Mouse (Mus musculus) intestine, embryonic 14.5 days (tissue): Measurements from ENCODE around the gene Capg. TPM values are rescaled to one million over a fixed set of nuclear protein-coding genes. Genes with fewer than 3 reads are reported as not detected.

Source experiments
- ATAC-seq: fragments of 200-750 bp; cut with Nextera tagmentation; replicated peaks from 2 replicates; pipeline ENCODE4 v1.8.0; 2017; ENCODE audit warnings: low read depth, moderate number of reproducible peaks, moderate TSS enrichment, moderate library complexity; ENCODE audit not compliant: low FRiP score, low TSS enrichment
- DNase-seq: peaks from one replicate; pipeline ENCODE4 v3.0.0-alpha.2; 2018; ENCODE audit warnings: low spot score
- H3K27ac ChIP-seq: fragments of 300-500 bp; sonication (generic); 2 replicates; pipeline ENCODE4 v1.5.1; 2014; ENCODE audit warnings: low read depth, mild to moderate bottlenecking, control low read depth
- H3K27me3 ChIP-seq: fragments of 300-500 bp; sonication (generic); replicated peaks from 2 replicates; pipeline ENCODE4 v1.6.1; 2014; ENCODE audit warnings: low read length, control low read depth; ENCODE audit not compliant: control insufficient read depth, insufficient read depth
- H3K36me3 ChIP-seq: fragments of 300-500 bp; sonication (generic); 2 replicates; pipeline ENCODE4 v1.6.1; 2014; ENCODE audit warnings: low read length, control low read depth; ENCODE audit not compliant: control insufficient read depth, insufficient read depth
- H3K4me1 ChIP-seq: fragments of 300-500 bp; sonication (generic); replicated peaks from 2 replicates; pipeline ENCODE4 v1.6.1; 2014; ENCODE audit warnings: low read length, control low read depth, mixed read lengths; ENCODE audit not compliant: control insufficient read depth, insufficient read depth
- H3K4me2 ChIP-seq: fragments of 300-500 bp; sonication (generic); 2 replicates; pipeline ENCODE4 v1.6.1; 2014; ENCODE audit warnings: low read length
- H3K4me3 ChIP-seq: fragments of 300-500 bp; sonication (generic); 2 replicates; pipeline ENCODE4 v1.5.1; 2014; ENCODE audit warnings: low read depth, low read length, control low read depth, mixed read lengths
- H3K9ac ChIP-seq: fragments of 300-500 bp; sonication (generic); 2 replicates; pipeline ENCODE4 v1.6.1; 2014; ENCODE audit warnings: mild to moderate bottlenecking, low read length
- H3K9me3 ChIP-seq: fragments of 300-500 bp; sonication (generic); 2 replicates; pipeline ENCODE4 v1.6.1; 2016; ENCODE audit warnings: low read length, control low read depth; ENCODE audit not compliant: control insufficient read depth
- WGBS: fragments of 180-500 bp; shearing (Covaris S2); extraction: QIAGEN DNeasy Blood & Tissue Kit; methylation state at CpG from one replicate; pipeline ENCODE4 v1.1.7; 2014; 5-methylcytosine and 5-hydroxymethylcytosine counted together
- polyA plus RNA-seq: library from polyadenylated mRNA; unstranded; fragments of >200 nt; fragmentation: Nextera tagmentation; extraction: Ambion mirVana; gene quantifications from 2 replicates; pipeline ENCODE4 v1.2.1, GENCODE M21; 2014

The Capg gene
- polyA plus RNA-seq, 1 experiment from 2014 or later = 36.7 TPM

DNA sequence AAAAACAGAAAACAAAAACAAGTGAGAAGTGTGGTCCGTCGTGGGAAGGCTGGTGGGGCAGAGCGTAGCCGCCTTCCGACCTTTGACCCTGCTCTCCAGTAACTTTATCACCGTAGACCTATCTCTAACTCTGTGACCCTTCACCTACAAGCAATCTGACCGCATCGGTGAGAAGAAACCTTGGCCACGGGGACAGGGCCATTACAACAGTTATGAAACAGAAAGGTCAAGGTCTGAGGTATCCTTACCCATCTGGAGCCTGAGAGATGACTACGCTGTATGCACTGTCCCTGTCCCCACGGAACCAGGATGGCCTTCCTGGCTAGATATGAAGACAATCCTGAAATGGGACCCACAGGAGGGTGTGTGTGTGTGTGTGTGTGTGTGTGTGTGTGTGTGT lies 40.0 kb downstream of the Capg start:
- H3K27ac ChIP-seq = no peak overlapping the region
- 75% methylated on average over 11 of the region's 11 CpGs for WGBS
- ATAC-seq = no peak

DNA sequence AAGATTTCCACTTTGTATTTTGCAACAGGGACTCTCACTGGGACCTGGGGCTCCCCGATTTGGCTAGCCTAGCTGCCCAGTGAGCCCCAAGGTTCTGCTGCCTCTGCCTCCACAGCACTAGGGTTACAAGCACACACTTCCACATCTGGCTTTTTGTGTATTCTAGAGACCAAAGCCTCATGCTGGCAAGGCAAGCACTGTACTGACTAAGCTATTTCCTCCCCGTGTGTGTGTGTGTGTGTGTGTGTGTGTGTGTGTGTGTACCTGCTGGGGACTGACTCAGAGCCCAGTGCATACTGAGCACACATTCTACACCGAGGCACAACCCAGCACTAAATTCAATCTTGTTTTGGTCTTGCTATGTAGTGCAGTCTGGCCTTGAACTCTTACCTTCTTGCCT lies 42.5 kb downstream of the Capg start:
- Histone ChIP-seq H3K9me3 (no peaks in the 10 kb centered on the region), H3K9ac (no peak overlapping the region), H3K27ac (no peak overlapping the region), H3K36me3 (peaks cover 3% of the 10 kb centered on the region; the same call in 1 of the 2 replicates), H3K4me1 (no peaks in the 10 kb centered on the region), H3K4me3 (no peak overlapping the region), H3K4me2 (no peak overlapping the region), H3K27me3 (no peaks in the 10 kb centered on the region)
- ATAC-seq (no peak), DNase-seq (no peak)
- WGBS = 68% methylated on average over 3 of the region's 3 CpGs

More for the DNA sequence above, 40.0 kb downstream of the Capg start:
- H3K4me2 ChIP-seq = no peak overlapping the region
- H3K36me3 ChIP-seq = peaks cover 3% of the 10 kb centered on the region; the same call in 1 of the 2 replicates
- DNase-seq = no peak
- no peaks in the 10 kb centered on the region for H3K9me3 ChIP-seq
- H3K4me3 ChIP-seq = no peak overlapping the region
- H3K4me1 ChIP-seq = no peaks in the 10 kb centered on the region
- H3K9ac ChIP-seq = no peak overlapping the region
- no peaks in the 10 kb centered on the region for H3K27me3 ChIP-seq

DNA sequence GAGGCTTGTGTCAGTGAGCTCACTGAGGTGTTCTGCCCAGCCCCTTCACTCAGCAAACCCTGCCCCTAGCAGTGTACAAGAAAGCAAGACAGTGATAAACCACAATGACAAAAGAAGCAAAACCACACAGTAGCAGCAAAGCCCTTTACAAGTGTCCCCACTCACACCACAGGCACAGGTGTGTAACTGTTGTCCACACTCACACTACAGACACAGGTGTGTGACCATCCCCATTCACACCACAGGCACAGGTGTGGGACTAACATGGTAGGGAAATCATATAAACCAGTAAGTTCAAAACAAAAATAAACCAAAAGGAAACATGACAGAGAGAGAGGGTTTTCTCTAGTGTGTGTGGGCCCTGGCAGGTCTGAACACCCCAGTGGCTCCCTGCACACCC lies 44.1 kb downstream of the Capg start:
- Histone ChIP-seq H3K27ac (no peak overlapping the region), H3K9ac (no peak overlapping the region), H3K27me3 (no peaks in the 10 kb centered on the region), H3K36me3 (peaks cover 3% of the 10 kb centered on the region; the same call in 1 of the 2 replicates), H3K4me1 (no peaks in the 10 kb centered on the region), H3K9me3 (no peaks in the 10 kb centered on the region), H3K4me2 (no peak overlapping the region), H3K4me3 (no peak overlapping the region)
- DNase-seq = no peak
- ATAC-seq = no peak

DNA sequence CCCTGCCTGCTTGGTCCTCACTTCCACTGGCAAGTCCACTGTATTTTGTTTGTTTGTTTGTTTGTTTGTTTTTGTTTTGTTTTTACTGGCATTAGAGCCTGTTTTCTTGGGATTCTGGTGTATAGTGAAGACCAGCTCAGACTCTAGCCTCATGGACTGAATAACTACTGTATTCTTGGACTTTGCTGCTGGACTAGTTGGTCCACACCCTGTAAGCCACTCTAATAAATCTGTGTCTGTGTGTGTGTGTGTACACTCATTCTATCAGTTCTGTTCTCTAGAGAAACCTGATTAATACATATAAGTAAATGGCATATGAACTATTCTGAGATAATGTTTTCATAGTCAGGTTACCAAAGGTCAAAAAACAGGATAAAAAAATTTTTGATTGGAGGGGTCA lies 45.9 kb downstream of the Capg start:
- Histone ChIP-seq H3K27me3 (no peaks in the 10 kb centered on the region), H3K36me3 (peaks cover 3% of the 10 kb centered on the region; the same call in 1 of the 2 replicates), H3K27ac (no peak overlapping the region), H3K4me3 (no peak overlapping the region), H3K4me2 (no peak overlapping the region), H3K9me3 (no peaks in the 10 kb centered on the region), H3K9ac (no peak overlapping the region), H3K4me1 (no peaks in the 10 kb centered on the region)
- DNase-seq (no peak), ATAC-seq (no peak)

DNA sequence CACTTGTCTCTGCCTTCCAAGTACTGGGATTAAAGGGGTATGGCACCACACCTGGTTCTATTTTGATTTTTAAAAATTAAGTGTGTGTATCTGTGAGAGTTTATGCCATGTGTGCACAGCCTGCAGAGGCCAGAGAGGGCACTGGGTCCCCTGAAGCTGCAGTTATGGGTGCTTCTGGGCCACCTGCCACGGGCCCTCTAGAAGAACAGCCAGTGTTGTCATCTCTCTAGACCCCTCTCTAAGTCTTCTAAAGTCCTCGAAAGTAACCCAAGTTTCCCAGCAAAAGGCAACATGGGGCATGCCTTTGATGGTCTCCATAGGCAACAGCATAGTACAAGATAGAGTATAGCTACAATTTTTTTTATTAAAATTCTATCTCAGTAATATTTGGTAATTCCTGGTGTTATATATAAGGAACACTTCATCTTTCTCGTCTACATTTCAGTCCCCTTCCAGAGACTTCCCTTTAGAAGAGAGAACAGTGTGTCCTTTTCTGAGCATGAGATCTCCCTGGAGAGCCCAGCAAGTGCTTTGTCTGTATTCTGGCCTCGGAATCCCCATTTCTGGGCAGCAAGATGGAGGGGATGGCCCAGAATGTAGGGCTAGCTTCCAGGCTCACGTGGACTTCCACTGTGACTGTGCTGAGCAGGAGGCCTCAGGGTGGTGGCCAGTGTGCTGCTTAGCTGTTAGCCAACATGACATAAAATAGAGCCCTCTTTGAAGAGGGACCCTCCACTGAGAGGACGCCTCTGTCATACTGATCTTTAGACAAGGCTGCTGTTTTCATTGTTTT lies 49.0 kb downstream of the Capg start:
- WGBS = 85% methylated on average over 6 of the region's 6 CpGs

DNA sequence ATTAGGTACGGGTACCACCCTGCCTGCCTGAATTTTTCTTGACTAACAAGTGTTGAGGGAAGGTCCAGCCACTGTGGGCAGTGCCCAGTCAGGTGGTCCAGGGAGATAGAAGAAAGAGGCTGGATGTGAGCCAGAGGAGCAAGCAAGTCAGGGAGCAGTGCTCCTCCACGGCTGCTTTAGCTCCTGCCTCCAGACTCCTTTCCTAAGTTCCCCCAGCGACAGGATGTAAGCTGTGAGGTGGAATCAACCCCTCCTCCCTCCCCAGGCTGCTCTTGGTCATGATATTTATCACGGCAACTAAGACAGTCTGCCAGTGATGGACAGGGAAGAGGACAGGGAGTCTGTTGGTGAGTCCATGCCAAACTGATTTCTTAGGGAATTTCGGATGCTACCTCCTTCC lies 49.7 kb downstream of the Capg start:
- WGBS = 60% methylated on average over 5 of the region's 5 CpGs
- H3K4me2 ChIP-seq = no peak overlapping the region
- peaks cover 11% of the 10 kb centered on the region for H3K4me1 ChIP-seq
- no peaks in the 10 kb centered on the region for H3K36me3 ChIP-seq
- H3K9ac ChIP-seq = no peak overlapping the region
- H3K27ac ChIP-seq = no peak overlapping the region
- DNase-seq (no peak), ATAC-seq (no peak)
- H3K9me3 ChIP-seq = no peaks in the 10 kb centered on the region
- no peak overlapping the region for H3K4me3 ChIP-seq
- no peaks in the 10 kb centered on the region for H3K27me3 ChIP-seq

More for the DNA sequence above, 49.0 kb downstream of the Capg start:
- H3K27me3 ChIP-seq = no peaks in the 10 kb centered on the region
- H3K36me3 ChIP-seq = no peaks in the 10 kb centered on the region
- H3K27ac ChIP-seq = no peak overlapping the region
- no peak overlapping the region for H3K9ac ChIP-seq
- peaks cover 11% of the 10 kb centered on the region for H3K4me1 ChIP-seq
- H3K4me3 ChIP-seq = no peak overlapping the region
- DNase-seq = no peak
- ATAC-seq = no peak
- no peaks in the 10 kb centered on the region for H3K9me3 ChIP-seq
- H3K4me2 ChIP-seq = no peak overlapping the region

DNA sequence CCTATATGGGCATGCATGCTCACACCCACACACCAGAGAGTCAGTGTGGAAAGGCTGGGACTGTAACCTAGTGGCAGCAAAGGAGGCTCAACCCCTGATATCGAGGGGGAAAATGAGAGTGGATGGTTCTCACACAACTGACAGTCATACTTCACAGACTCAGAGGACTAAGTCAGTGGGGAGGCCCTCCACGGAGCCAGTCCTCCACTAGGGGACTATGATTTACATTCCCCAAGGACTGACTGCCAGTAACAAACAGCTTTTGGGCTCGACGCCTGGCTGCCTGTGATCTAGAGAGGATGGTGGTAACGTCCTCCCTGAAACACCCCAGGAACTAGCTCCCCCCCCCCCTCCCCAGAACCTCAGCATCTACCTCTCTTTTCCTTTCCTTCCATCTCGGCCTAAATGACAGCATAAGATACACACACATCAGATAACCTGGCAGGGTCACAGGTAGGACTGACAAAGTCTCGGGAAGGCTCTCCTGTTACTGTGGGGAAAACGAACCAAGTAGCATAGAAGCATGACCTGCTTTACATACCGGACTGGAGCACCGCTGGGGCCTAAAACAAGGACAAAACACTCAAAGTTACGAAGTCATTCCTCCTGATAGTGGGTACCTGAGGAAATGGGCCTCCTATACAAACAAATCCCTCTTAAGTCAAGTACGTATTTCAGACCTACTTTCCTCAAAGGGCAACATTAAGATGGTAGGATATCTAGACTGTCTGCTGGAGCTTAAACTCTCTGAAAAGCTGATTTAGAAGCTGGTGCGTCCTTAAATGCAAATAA lies 53.1 kb downstream of the Capg start:
- H3K4me2 ChIP-seq = peak overlapping the region; percentile 82
- peak overlapping the region; percentile 55 for H3K9ac ChIP-seq
- H3K4me1 ChIP-seq = peaks cover 11% of the 10 kb centered on the region
- H3K27me3 ChIP-seq = no peaks in the 10 kb centered on the region
- H3K4me3 ChIP-seq = peak overlapping the region; percentile 72
- ATAC-seq = no peak
- no peaks in the 10 kb centered on the region for H3K9me3 ChIP-seq
- no peak overlapping the region for H3K27ac ChIP-seq
- DNase-seq = no peak
- WGBS = 30% methylated on average over 13 of the region's 13 CpGs
- no peaks in the 10 kb centered on the region for H3K36me3 ChIP-seq

DNA sequence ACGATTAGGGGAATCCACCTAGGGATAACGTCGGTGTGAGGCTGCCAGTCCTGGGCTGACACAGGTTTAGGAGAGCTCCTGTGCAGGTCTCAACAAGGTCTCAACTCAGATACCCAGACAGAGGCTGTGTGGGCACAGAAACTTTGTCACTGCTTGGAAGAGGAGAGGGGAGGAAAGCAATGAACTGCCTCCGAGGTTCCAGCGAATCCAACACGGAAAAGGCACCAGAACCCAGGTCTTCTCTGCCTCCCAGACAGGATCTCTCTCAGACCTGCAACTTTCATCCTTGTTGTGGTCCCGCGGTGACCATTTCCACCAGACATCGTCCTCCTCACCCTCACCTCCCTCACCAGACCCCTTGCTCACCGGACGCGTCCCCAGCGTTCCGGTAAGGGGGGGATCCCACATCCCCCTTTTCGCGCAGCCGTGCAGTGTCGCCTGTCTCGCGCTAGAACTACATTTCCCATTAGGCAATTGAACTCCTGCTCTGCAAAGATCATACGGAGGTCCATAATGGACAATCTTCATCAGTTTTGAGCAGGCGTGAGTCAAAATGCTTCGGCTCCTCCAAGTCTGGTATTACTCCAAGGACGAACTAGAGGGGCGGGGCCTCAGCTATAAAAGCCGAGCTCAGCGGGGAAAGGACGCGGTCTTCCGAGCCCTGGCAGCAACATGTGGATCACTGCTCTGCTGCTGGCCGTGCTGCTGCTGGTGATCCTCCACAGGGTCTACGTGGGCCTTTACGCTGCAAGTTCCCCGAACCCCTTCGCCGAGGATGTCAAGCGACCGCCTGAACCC lies 54.0 kb downstream of the Capg start, which contains the start of the genes Elmod3 and Retsat:
Gene Elmod3, minus strand, starts transcription at position 458 of the 798 bp plus-strand sequence.
Gene Retsat, plus strand, starts transcription at position 520 of the 798 bp plus-strand sequence.
- peaks cover 11% of the 10 kb centered on the region for H3K4me1 ChIP-seq
- DNase-seq = peak; percentile 96
- peak within 1 kb of the TSS; percentile 62 for H3K27ac ChIP-seq
- peak; percentile 92 for ATAC-seq
- H3K9me3 ChIP-seq = no peaks in the 10 kb centered on the region
- WGBS = 1% methylated on average over 38 of the region's 38 CpGs
- peak within 1 kb of the TSS; percentile 55 for H3K9ac ChIP-seq
- H3K4me3 ChIP-seq = peak within 1 kb of the TSS; percentile 72
- no peaks in the 10 kb centered on the region for H3K36me3 ChIP-seq
- H3K4me2 ChIP-seq = peak within 1 kb of the TSS; percentile 82
- H3K27me3 ChIP-seq = no peaks in the 10 kb centered on the region
